Mouse (Mus musculus) lung, adult 2 months (tissue): ENCODE data around the gene Esp15. TPM values are rescaled to one million over a fixed set of nuclear protein-coding genes. Genes with fewer than 3 reads are reported as not detected.
"Not testable (repeated sequence)": the region's sequence is repeated elsewhere in the genome, so short reads cannot be mapped to it uniquely, and the experiment has no call there.

Experiments
- DNase-seq: peaks from one replicate; pipeline ENCODE4 v3.0.0; 2022
- H3K4me1 ChIP-seq: fragments of 200-500 bp; 2 replicates; pipeline ENCODE4 v1.6.1; 2011; ENCODE audit warnings: low read length; ENCODE audit not compliant: control insufficient read depth, insufficient read depth
- H3K4me3 ChIP-seq: fragments of 200-500 bp; replicated peaks from 2 replicates; pipeline ENCODE3; 2011; ENCODE audit warnings: low read depth, mild to moderate bottlenecking, control low read depth, low read length; ENCODE audit errors: extremely low read depth
- CTCF ChIP-seq: fragments of 200-500 bp; IDR thresholded peaks from 2 replicates; pipeline ENCODE4 v1.5.1; 2011; ENCODE audit warnings: mild to moderate bottlenecking, low read length, control low read depth; ENCODE audit not compliant: insufficient read depth
- POLR2A ChIP-seq: fragments of 200-500 bp; IDR thresholded peaks from 2 replicates; pipeline ENCODE4 v1.6.1; 2011; ENCODE audit warnings: low read depth, mild to moderate bottlenecking, control low read depth, low read length, borderline replicate concordance; ENCODE audit errors: extremely low read depth
- WGBS: fragments of 180-500 bp; shearing (Covaris S2); methylation state at CpG from one replicate; pipeline ENCODE4 v1.1.7; 2018; 5-methylcytosine and 5-hydroxymethylcytosine counted together
- polyA plus RNA-seq: library from polyadenylated mRNA; depleted of rRNA; stranded (reverse); fragments of >200 nt; gene quantifications from 2 replicates; pipeline ENCODE4 v1.2.3, GENCODE M21; 2012; rRNA removed

Gene Esp15
- not detected in 2 replicates for polyA plus RNA-seq

- 58% methylated on average over 6 of the region's 6 CpGs for WGBS
- not testable (repeated sequence) for H3K4me3 ChIP-seq, DNase-seq, H3K4me1 ChIP-seq
Observed at GRCm38 (mm10) chr17:39640654-39641053, at the start of gene Esp15. Gene Esp15, plus strand, starts transcription at chr17:39640954.

GRCm38 (mm10) chr17:39591550-39591949 lies 49.2 kb upstream of the Esp15 start:
- no peak for DNase-seq
- 13% methylated on average over 1 of the region's 1 CpGs for WGBS
- TF ChIP-seq POLR2A (no peak), CTCF (no peak)

More at GRCm38 (mm10) chr17:39591550-39591949, 49.2 kb upstream of the Esp15 start:
- Histone ChIP-seq H3K4me3 (no peak overlapping the region), H3K4me1 (no peaks in the 10 kb centered on the region)

Other genes with a start within 250 kb of the Esp15 start
- not detected in 2 replicates for gene Esp18, start 234.6 kb upstream of the Esp15 start, polyA plus RNA-seq
- not detected in 2 replicates for gene Esp16, start 104.8 kb upstream of the Esp15 start, polyA plus RNA-seq